16 mouse cellular contexts compared by ENCODE assay signal in genomic region chr5:66415700-66416543, GRCm38 (mm10).
A peak's percentile ranks its signal among the peaks of the same experiment; 100 is the strongest.
DNase-seq lines count a peak whose midpoint lies in the region; ATAC-seq and TF ChIP-seq lines count a peak whose summit lies in the region.
"Had no signal": no experiment of that assay in that cellular context is flagged by ENCODE, and none has a peak within 500 bp of the region (broad histone marks: within the 10 kb centered on the region; RNA-seq: fewer than 3 reads in every experiment).

No protein-coding gene starts in this region.

- no peak overlapping the region for H3K4me3 ChIP-seq in neural tube, embryonic 12.5 days
- H3K4me3 ChIP-seq in forebrain, postnatal 0 days (ENCODE audit: low read depth, low read length) = no peak overlapping the region
- H3K4me3 ChIP-seq in midbrain, embryonic 12.5 days = no peak overlapping the region
- H3K4me3 ChIP-seq: embryonic facial prominence, embryonic 10.5 days; erythroblast, embryonic 14.5 days; heart, adult 2 months; limb, embryonic 13.5 days; myocyte; stomach, embryonic 15.5 days had no signal

- DNase-seq in neural tube, embryonic 10.5 days (ENCODE audit: extremely low spot score, low spot score) = no peak
- peak; percentile 75 for DNase-seq in forebrain, postnatal 0 days
- no peak for DNase-seq in layer of hippocampus, adult 8-10 months (ENCODE audit: low spot score in 2 of 2)
- DNase-seq in kidney, adult 9 months = no peak
- DNase-seq in natural killer cell, adult 2 months (ENCODE audit: low spot score in 2 of 2) = no peak
- DNase-seq: adrenal gland, adult 8-10 months; cerebellum, adult 2 months; heart, adult 2 months had no signal

- ATAC-seq in neural tube, embryonic 12.5 days (ENCODE audit: low FRiP score, low read depth) = peak; percentile 48; the same call in 1 of the 2 replicates
- peak; percentile 65 for ATAC-seq in forebrain, postnatal 0 days
- ATAC-seq in midbrain, embryonic 12.5 days (ENCODE audit: low FRiP score, low read depth) = 0 out of 2 replicates have a peak, but pooled peaks have one; percentile 32

- no peak overlapping the region for H3K9ac ChIP-seq in neural tube, embryonic 12.5 days
- H3K9ac ChIP-seq in forebrain, postnatal 0 days = no peak overlapping the region
- H3K9ac ChIP-seq in midbrain, embryonic 12.5 days (replicated peaks) = no peak overlapping the region
- H3K9ac ChIP-seq: limb, embryonic 13.5 days; stomach, embryonic 15.5 days had no signal

- peaks cover 14% of the 10 kb centered on the region; the same call in 1 of the 2 replicates for H3K4me1 ChIP-seq in neural tube, embryonic 12.5 days
- H3K4me1 ChIP-seq in forebrain, postnatal 0 days (ENCODE audit: insufficient read depth) = 0 out of 2 replicates have a peak, but pooled peaks cover 12% of the 10 kb centered on the region
- H3K4me1 ChIP-seq in midbrain, embryonic 12.5 days = peaks cover 17% of the 10 kb centered on the region
- H3K4me1 ChIP-seq: stomach, embryonic 15.5 days had no signal

- no peaks in the 10 kb centered on the region for H3K36me3 ChIP-seq in neural tube, embryonic 12.5 days
- H3K36me3 ChIP-seq in forebrain, postnatal 0 days (ENCODE audit: insufficient read depth) = no peaks in the 10 kb centered on the region
- H3K36me3 ChIP-seq in midbrain, embryonic 12.5 days = no peaks in the 10 kb centered on the region
- H3K36me3 ChIP-seq: embryonic facial prominence, embryonic 10.5 days; G1E; limb, embryonic 13.5 days; stomach, embryonic 15.5 days had no signal

- WGBS in neural tube, embryonic 12.5 days = 55% methylated on average over 7 of the region's 7 CpGs
- WGBS in forebrain, postnatal 0 days = 38% methylated on average over 7 of the region's 7 CpGs
- 44% methylated on average over 7 of the region's 7 CpGs for WGBS in midbrain, embryonic 12.5 days

- TF ChIP-seq CTCF in forebrain, postnatal 0 days (IDR thresholded peaks at IDR 0.05; ENCODE audit: low read depth) = no peak

- H3K27me3 ChIP-seq in neural tube, embryonic 12.5 days (replicated peaks) = no peaks in the 10 kb centered on the region
- H3K27me3 ChIP-seq in forebrain, postnatal 0 days (ENCODE audit: insufficient read depth, low read length) = no peaks in the 10 kb centered on the region
- H3K27me3 ChIP-seq in midbrain, embryonic 12.5 days = no peaks in the 10 kb centered on the region
- H3K27me3 ChIP-seq: limb, embryonic 13.5 days; stomach, embryonic 15.5 days had no signal

- H3K9me3 ChIP-seq in neural tube, embryonic 12.5 days = no peaks in the 10 kb centered on the region
- no peaks in the 10 kb centered on the region for H3K9me3 ChIP-seq in forebrain, postnatal 0 days (ENCODE audit: low read length)
- H3K9me3 ChIP-seq in midbrain, embryonic 12.5 days = no peaks in the 10 kb centered on the region
- H3K9me3 ChIP-seq: embryonic facial prominence, embryonic 10.5 days; limb, embryonic 13.5 days; stomach, embryonic 15.5 days had no signal

- H3K27ac ChIP-seq in neural tube, embryonic 12.5 days = no peak overlapping the region
- 0 out of 2 replicates have a peak overlapping the region, but pooled peaks have one; percentile 6 for H3K27ac ChIP-seq in forebrain, postnatal 0 days (ENCODE audit: low read depth, low read length)
- H3K27ac ChIP-seq in midbrain, embryonic 12.5 days (replicated peaks) = peak overlapping the region; percentile 69
- H3K27ac ChIP-seq: embryonic facial prominence, embryonic 10.5 days; heart, adult 2 months; limb, embryonic 13.5 days; stomach, embryonic 15.5 days had no signal

- H3K4me2 ChIP-seq in neural tube, embryonic 12.5 days (replicated peaks) = no peak overlapping the region
- H3K4me2 ChIP-seq in forebrain, postnatal 0 days (ENCODE audit: low read depth) = no peak overlapping the region
- no peak overlapping the region; the same call in 1 of the 2 replicates for H3K4me2 ChIP-seq in midbrain, embryonic 12.5 days (replicated peaks)
- H3K4me2 ChIP-seq: limb, embryonic 13.5 days; stomach, embryonic 15.5 days had no signal
